Mouse (Mus musculus) kidney, postnatal 0 days (tissue): ENCODE measurements at regions not wholly inside any gene's neighbourhood (a gene's known extent, or its start where the extent isn't known, plus 50 kb on each side); places are given as distances from the start of the nearest gene placed in this dataset.

Experiments used
- ATAC-seq: fragments of 200-750 bp; cut with Nextera tagmentation; replicated peaks from 2 replicates; pipeline ENCODE4 v1.8.0; 2017; ENCODE audit warnings: low read depth, moderate number of reproducible peaks, moderate TSS enrichment, moderate library complexity; ENCODE audit not compliant: low FRiP score
- DNase-seq: peaks from one replicate; pipeline ENCODE4 v3.0.0-alpha.2; 2016; ENCODE audit warnings: low spot score
- H3K27ac ChIP-seq: fragments of 300-500 bp; sonication (generic); 2 replicates; pipeline ENCODE4 v1.5.1; 2014; ENCODE audit warnings: mild to moderate bottlenecking
- H3K27me3 ChIP-seq: fragments of 300-500 bp; sonication (generic); 2 replicates; pipeline ENCODE4 v1.6.1; 2014; ENCODE audit warnings: low read length, mixed read lengths; ENCODE audit not compliant: insufficient read depth
- H3K36me3 ChIP-seq: fragments of 300-500 bp; sonication (generic); 2 replicates; pipeline ENCODE4 v1.6.1; 2014; ENCODE audit warnings: low read length, mixed read lengths; ENCODE audit not compliant: insufficient read depth
- H3K4me1 ChIP-seq: fragments of 300-500 bp; sonication (generic); replicated peaks from 2 replicates; pipeline ENCODE4 v1.6.1; 2014; ENCODE audit warnings: antibody characterized with exemption, low read length, mixed read lengths; ENCODE audit not compliant: insufficient read depth
- H3K4me2 ChIP-seq: fragments of 300-500 bp; sonication (generic); 2 replicates; pipeline ENCODE4 v1.6.1; 2014; ENCODE audit warnings: mild to moderate bottlenecking, low read length, moderate library complexity, mixed read lengths
- H3K4me3 ChIP-seq: fragments of 300-500 bp; sonication (generic); replicated peaks from 2 replicates; pipeline ENCODE4 v1.5.1; 2014; ENCODE audit warnings: low read depth, low read length
- H3K9ac ChIP-seq: fragments of 300-500 bp; sonication (generic); 2 replicates; pipeline ENCODE4 v1.6.1; 2014; ENCODE audit warnings: low read depth, low read length
- H3K9me3 ChIP-seq: fragments of 300-500 bp; sonication (generic); replicated peaks from 2 replicates; pipeline ENCODE4 v1.6.1; 2016; ENCODE audit warnings: low read length, inconsistent platforms, mixed read lengths
- CTCF ChIP-seq: IDR thresholded peaks from 2 replicates; pipeline ENCODE4 v1.5.1; 2016; ENCODE audit warnings: antibody characterized with exemption, low read depth, mild to moderate bottlenecking, moderate library complexity
- WGBS: fragments of 180-500 bp; shearing (Covaris S2); extraction: QIAGEN DNeasy Blood & Tissue Kit; methylation state at CpG from one replicate; pipeline ENCODE4 v1.1.7; 2014; 5-methylcytosine and 5-hydroxymethylcytosine counted together

DNA sequence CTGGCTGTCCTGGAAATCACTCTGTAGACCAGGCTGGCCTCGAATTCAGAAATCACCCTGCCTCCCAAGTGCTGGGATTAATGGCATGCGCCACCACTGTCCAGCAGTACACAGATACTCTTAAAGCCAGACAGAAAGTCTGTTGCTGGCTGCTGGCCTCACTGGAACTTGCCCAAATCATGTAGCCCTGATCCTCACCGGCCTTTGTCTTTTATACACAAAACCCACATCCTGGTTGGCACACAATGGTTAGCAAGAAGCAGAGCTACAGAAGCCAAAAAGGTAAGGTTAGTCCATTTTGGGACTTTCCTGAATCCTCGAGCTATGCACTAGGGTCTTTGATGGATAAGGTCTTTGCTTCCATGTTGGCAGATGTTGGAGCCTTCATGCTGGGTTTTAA, 157.2 kb upstream of the Trim24 start:
- DNase-seq, result no peak

DNA sequence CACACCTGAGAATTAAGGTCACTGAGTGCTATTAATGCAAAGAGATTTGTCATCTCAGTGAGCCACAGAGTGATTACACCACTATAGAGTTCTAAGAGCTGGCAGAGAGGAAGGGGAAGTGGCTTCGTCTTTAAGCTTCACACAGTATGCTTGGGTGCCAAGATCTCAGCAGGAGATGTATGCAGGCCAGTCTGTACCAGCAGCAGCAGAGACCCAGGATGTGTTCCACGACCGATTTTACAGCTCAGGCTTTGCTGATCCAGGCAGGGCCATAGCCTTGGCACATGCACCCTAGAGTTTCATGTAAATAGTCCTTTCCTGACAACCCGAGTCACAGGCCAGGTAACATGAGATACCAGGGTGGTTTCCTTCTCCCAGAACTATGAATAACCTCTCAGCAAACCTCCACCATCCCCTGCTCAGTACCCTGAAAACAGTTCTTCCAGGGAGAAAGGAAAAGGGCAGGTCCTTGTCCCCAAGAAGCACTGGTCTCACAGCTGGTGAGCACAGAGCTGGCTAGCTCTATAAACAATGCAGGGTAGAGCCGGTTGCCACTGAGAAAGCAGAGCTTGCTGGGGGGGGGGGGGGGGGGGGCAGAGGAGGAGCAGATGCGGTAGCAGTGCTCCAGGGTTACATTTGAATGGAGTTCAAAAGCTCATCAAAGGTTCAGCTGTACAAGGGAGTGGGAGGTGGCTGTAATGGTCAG, 156.2 kb upstream of the Trim24 start:
- Histone ChIP-seq H3K36me3 (no peaks in the 10 kb centered on the region), H3K4me3 (no peak overlapping the region), H3K27ac (no peak overlapping the region), H3K4me2 (no peak overlapping the region), H3K9me3 (no peaks in the 10 kb centered on the region), H3K27me3 (no peaks in the 10 kb centered on the region), H3K4me1 (no peaks in the 10 kb centered on the region), H3K9ac (no peak overlapping the region)
- WGBS, result 10% methylated on average over 6 of the region's 6 CpGs
- ATAC-seq, result no peak; the same call in 1 of the 2 replicates
- no peak for DNase-seq
- TF ChIP-seq CTCF, result no peak

More for the DNA sequence above, 157.2 kb upstream of the Trim24 start:
- Histone ChIP-seq H3K4me3 (no peak overlapping the region), H3K36me3 (no peaks in the 10 kb centered on the region), H3K27ac (no peak overlapping the region), H3K4me2 (no peak overlapping the region), H3K27me3 (no peaks in the 10 kb centered on the region), H3K4me1 (no peaks in the 10 kb centered on the region), H3K9ac (no peak overlapping the region), H3K9me3 (no peaks in the 10 kb centered on the region)
- TF ChIP-seq CTCF, result no peak
- ATAC-seq, result no peak
- WGBS, result 88% methylated on average over 4 of the region's 4 CpGs

DNA sequence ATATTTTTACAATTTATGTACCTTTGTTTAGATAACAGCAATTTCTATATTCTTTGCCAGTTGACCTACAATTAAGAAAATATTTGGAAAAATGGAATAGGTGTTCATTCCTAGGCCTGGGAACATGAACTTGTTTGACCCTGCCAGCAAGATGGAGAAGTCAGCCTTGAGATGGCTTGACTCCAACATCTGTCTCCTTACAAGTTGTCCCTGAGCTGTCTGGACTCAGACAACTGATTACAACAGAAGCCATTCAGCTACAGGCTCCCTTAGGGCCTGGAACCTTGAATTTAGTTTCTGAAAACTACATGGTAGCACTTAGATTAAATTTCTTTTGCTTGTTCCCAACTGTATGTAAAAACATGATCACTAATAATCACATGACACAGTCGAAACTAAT, 148.9 kb upstream of the Trim24 start:
- Histone ChIP-seq H3K27me3 (no peaks in the 10 kb centered on the region), H3K4me1 (no peaks in the 10 kb centered on the region), H3K36me3 (no peaks in the 10 kb centered on the region), H3K4me2 (no peak overlapping the region), H3K9me3 (no peaks in the 10 kb centered on the region), H3K27ac (no peak overlapping the region), H3K4me3 (no peak overlapping the region), H3K9ac (no peak overlapping the region)
- TF ChIP-seq CTCF, result no peak
- 71% methylated on average over 1 of the region's 1 CpGs for WGBS
- no peak for DNase-seq
- ATAC-seq, result no peak

DNA sequence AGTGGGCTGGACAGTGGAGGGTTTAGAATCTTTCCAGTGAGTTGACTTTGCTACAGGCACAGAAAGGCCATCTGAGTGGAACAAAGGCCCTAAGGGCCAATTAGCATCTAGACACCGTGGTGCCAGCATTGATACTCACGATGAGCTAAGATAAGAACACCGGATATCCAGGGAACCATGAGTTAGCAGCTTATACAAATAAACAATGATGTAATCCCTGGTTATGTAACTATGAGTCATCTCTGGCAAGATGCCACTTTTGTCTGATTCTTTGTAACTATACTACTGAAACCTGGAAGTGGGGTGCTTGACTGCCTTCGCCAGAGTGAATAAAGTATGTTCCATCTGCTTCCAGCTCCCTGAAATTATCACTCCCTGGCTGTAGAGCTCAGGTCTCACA, 147.3 kb upstream of the Trim24 start:
- H3K36me3 ChIP-seq, result no peaks in the 10 kb centered on the region
- H3K9ac ChIP-seq, result no peak overlapping the region
- DNase-seq (peak; percentile 79), ATAC-seq (peak; percentile 25; the same call in 1 of the 2 replicates)
- WGBS, result 45% methylated on average over 4 of the region's 4 CpGs
- H3K27ac ChIP-seq, result no peak overlapping the region
- no peak overlapping the region for H3K4me3 ChIP-seq
- H3K4me2 ChIP-seq, result no peak overlapping the region
- TF ChIP-seq CTCF, result no peak
- no peaks in the 10 kb centered on the region for H3K27me3 ChIP-seq
- H3K4me1 ChIP-seq, result no peaks in the 10 kb centered on the region
- H3K9me3 ChIP-seq, result no peaks in the 10 kb centered on the region

DNA sequence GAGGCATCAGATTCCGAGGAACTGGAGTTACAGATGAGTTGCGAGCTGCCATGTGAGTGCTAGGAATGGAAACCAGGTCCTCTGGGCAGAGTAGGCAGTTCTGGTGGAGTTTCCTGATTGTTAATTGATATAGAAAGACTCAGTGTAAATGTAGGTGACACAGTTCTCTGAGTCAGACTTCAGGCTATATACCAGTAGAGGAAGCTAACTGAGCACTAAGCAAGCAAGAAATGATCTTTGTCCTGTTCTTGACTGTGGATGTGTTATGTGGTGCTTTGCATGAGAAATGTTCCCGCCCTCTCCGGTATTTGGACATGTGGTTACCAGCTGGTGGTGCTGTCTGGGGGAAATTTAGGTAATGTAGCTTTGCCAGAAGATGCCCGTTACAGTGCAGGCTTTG, 146.4 kb upstream of the Trim24 start:
- DNase-seq (no peak), ATAC-seq (no peak)
- Histone ChIP-seq H3K27ac (no peak overlapping the region), H3K4me1 (no peaks in the 10 kb centered on the region), H3K27me3 (no peaks in the 10 kb centered on the region), H3K4me2 (no peak overlapping the region), H3K4me3 (no peak overlapping the region), H3K36me3 (no peaks in the 10 kb centered on the region), H3K9ac (no peak overlapping the region), H3K9me3 (no peaks in the 10 kb centered on the region)
- WGBS, result 93% methylated on average over 5 of the region's 5 CpGs
- no peak for TF ChIP-seq CTCF

DNA sequence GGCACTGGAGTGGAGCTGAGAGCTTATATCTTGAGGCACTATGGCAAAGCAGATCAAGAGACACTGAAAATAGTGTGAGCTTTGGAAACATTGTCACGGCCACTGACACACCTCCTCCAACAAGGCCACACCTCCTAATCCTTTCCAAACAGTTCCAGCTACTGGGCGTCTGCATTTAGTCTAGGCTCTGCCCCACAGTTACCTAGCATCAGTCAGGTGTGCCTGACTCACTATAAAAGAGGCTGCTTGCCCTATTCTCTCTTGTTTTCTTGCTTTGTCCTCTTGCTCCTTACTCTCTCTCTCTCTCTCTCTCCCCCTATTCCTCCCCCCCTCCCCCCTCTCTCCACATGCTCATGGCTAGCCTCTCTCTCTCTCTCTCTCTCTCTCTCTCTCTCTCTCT, 142.0 kb upstream of the Trim24 start:
- H3K4me1 ChIP-seq, result no peaks in the 10 kb centered on the region
- WGBS, result 89% methylated on average over 2 of the region's 2 CpGs
- no peak for TF ChIP-seq CTCF
- no peaks in the 10 kb centered on the region for H3K9me3 ChIP-seq
- H3K9ac ChIP-seq, result no peak overlapping the region
- ATAC-seq, result no peak
- H3K4me2 ChIP-seq, result no peak overlapping the region
- no peaks in the 10 kb centered on the region for H3K36me3 ChIP-seq
- no peaks in the 10 kb centered on the region for H3K27me3 ChIP-seq
- H3K4me3 ChIP-seq, result no peak overlapping the region
- no peak overlapping the region for H3K27ac ChIP-seq
- no peak for DNase-seq

DNA sequence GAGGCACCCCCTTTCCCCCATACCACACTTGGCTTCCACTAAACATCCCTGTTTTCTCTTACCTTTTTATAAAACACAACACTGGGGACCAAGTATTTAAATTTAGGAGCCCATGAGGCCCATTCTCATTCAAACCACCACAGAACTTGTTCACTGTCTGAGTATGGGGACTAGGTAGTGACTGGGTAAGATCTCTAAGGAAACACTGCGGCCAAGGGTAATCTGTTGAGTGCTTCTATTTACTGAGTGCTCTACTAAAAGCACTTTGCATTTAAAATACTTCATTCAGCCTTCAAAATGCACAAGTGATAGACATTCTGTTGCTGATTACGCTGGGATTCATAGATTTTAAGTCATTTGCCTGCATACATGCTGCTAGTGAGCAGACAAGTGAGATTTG, 141.4 kb upstream of the Trim24 start:
- H3K27me3 ChIP-seq, result no peaks in the 10 kb centered on the region
- DNase-seq, result no peak
- TF ChIP-seq CTCF, result no peak
- no peak overlapping the region for H3K9ac ChIP-seq
- H3K27ac ChIP-seq, result no peak overlapping the region
- no peak overlapping the region for H3K4me3 ChIP-seq
- 92% methylated on average over 2 of the region's 2 CpGs for WGBS
- H3K9me3 ChIP-seq, result no peaks in the 10 kb centered on the region
- no peaks in the 10 kb centered on the region for H3K36me3 ChIP-seq
- no peaks in the 10 kb centered on the region for H3K4me1 ChIP-seq
- H3K4me2 ChIP-seq, result no peak overlapping the region
- ATAC-seq, result no peak
